Mouse (Mus musculus): ENCODE data around the gene Zfp146. TPM values are rescaled to one million over a fixed set of nuclear protein-coding genes. Genes with fewer than 3 reads are reported as not detected.
A peak's percentile ranks its signal among the peaks of the same experiment; 100 is the strongest.
"Not testable (repeated sequence)": the region's sequence is repeated elsewhere in the genome, so short reads cannot be mapped to it uniquely, and the experiment has no call there.

Zfp146 gene
- polyA plus RNA-seq (2012; ENCODE audit: insufficient read depth, insufficient read length, low replicate concordance, missing spikeins), result not detected in 2 replicates

DNA sequence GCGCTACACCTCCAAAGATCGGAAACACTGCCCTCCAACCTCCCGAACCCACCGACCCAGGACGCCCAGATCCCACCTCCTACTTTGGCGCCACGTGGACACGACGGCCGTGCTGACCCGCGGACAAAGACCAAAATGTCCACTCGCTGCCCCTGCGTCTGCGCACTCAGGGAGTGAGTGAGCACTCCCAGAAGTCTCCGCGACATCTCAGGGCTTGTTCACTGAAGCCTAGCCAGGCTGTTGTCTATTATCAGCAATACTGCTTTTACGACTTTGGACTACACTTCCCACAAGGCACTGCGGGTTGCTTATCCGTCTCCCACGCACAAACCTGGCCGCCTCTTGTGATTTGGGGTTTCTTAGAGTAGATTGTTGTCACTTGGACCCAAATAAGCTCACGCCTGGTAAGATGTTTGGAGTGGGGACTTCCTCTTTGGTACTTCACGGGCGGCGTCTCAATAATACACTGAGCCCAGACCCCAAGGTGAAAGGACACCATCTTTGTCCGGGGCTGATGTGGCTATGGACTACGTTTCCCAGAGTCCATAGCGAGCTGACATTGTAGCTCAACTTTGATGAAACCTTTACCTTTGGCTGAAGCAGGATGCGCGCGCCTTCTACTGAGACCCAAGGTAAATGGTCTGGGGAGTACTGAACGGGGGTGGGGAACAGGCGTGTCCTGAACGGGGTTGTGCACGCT lies at the start of gene Zfp146:
Gene Zfp146, minus strand, starts transcription at position 168 of the 700 bp plus-strand sequence.
- TF ChIP-seq POLR2A (IDR thresholded peaks at IDR 0.05; ENCODE audit: insufficient read depth, low read depth, low read length) (peak; percentile 83), CTCF (IDR thresholded peaks at IDR 0.05; ENCODE audit: insufficient read depth, low read depth, low read length) (no peak)
- under 1% methylated on average over 36 of the region's 36 CpGs for WGBS
- H3K4me1 ChIP-seq (ENCODE audit: control insufficient read depth, insufficient read depth, low read length), result no peaks in the 10 kb centered on the region
- H3K4me3 ChIP-seq (ENCODE audit: insufficient read depth, low read depth, low read length), result peak within 1 kb of the TSS; percentile 100
- peak within 1 kb of the TSS; percentile 99 for H3K27ac ChIP-seq (ENCODE audit: insufficient read depth, low read depth, low read length)

- Histone ChIP-seq H3K27ac (ENCODE audit: insufficient read depth, low read depth, low read length) (no peak overlapping the region), H3K4me1 (ENCODE audit: control insufficient read depth, insufficient read depth, low read length) (peaks cover 7% of the 10 kb centered on the region), H3K4me3 (ENCODE audit: insufficient read depth, low read depth, low read length) (no peak overlapping the region)
- TF ChIP-seq CTCF (IDR thresholded peaks at IDR 0.05; ENCODE audit: insufficient read depth, low read depth, low read length) (no peak), POLR2A (IDR thresholded peaks at IDR 0.05; ENCODE audit: insufficient read depth, low read depth, low read length) (no peak)
- 88% methylated on average over 2 of the region's 2 CpGs for WGBS
Measured at GRCm38 (mm10) chr7:30217277-30217676, 47.7 kb upstream of the Zfp146 start.

GRCm38 (mm10) chr7:30216723-30217151 lies 47.2 kb upstream of the Zfp146 start:
- H3K4me3 ChIP-seq (ENCODE audit: insufficient read depth, low read depth, low read length), result no peak overlapping the region
- WGBS, result 2% methylated on average over 15 of the region's 16 CpGs

GRCm38 (mm10) chr7:30215875-30216274 lies 46.3 kb upstream of the Zfp146 start:
- H3K27ac ChIP-seq (ENCODE audit: insufficient read depth, low read depth, low read length), result no peak overlapping the region
- H3K4me3 ChIP-seq (ENCODE audit: insufficient read depth, low read depth, low read length), result no peak overlapping the region
- peaks cover 7% of the 10 kb centered on the region for H3K4me1 ChIP-seq (ENCODE audit: control insufficient read depth, insufficient read depth, low read length)
- WGBS, result 67% methylated on average over 3 of the region's 3 CpGs
- no peak for TF ChIP-seq CTCF (IDR thresholded peaks at IDR 0.05; ENCODE audit: insufficient read depth, low read depth, low read length)
- no peak for TF ChIP-seq POLR2A (IDR thresholded peaks at IDR 0.05; ENCODE audit: insufficient read depth, low read depth, low read length)

More at GRCm38 (mm10) chr7:30216723-30217151, 47.2 kb upstream of the Zfp146 start:
- Histone ChIP-seq H3K4me1 (ENCODE audit: control insufficient read depth, insufficient read depth, low read length) (peaks cover 7% of the 10 kb centered on the region), H3K27ac (ENCODE audit: insufficient read depth, low read depth, low read length) (no peak overlapping the region)
- TF ChIP-seq POLR2A (IDR thresholded peaks at IDR 0.05; ENCODE audit: insufficient read depth, low read depth, low read length), result no peak
- TF ChIP-seq CTCF (IDR thresholded peaks at IDR 0.05; ENCODE audit: insufficient read depth, low read depth, low read length), result peak; percentile 76; the same call in 1 of the 2 replicates

DNA sequence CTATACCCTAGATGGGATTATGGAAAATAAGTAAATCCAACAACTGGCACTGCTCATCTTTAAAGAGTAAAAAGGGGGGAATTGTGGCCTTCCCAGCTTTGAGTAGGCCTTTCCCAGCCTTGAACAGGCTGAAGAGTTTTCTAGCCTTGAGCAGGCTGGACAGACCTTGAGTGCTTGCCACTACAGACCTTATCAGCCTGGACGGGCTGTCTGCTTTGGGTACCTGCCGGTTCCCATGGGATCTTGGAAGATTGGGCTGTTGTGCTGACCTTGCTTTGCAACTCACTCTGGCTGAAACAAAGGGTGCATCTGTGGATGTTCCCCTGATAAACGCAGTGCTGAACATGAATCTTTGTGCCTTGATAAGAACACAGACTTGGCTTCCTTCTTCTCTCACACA lies 44.3 kb upstream of the Zfp146 start:
- no peak overlapping the region for H3K27ac ChIP-seq (ENCODE audit: insufficient read depth, low read depth, low read length)
- TF ChIP-seq CTCF (IDR thresholded peaks at IDR 0.05; ENCODE audit: insufficient read depth, low read depth, low read length) (no peak), POLR2A (IDR thresholded peaks at IDR 0.05; ENCODE audit: insufficient read depth, low read depth, low read length) (no peak)
- H3K4me1 ChIP-seq (ENCODE audit: control insufficient read depth, insufficient read depth, low read length), result no peaks in the 10 kb centered on the region
- no peak overlapping the region for H3K4me3 ChIP-seq (ENCODE audit: insufficient read depth, low read depth, low read length)
- 95% methylated on average over 3 of the region's 3 CpGs for WGBS

DNA sequence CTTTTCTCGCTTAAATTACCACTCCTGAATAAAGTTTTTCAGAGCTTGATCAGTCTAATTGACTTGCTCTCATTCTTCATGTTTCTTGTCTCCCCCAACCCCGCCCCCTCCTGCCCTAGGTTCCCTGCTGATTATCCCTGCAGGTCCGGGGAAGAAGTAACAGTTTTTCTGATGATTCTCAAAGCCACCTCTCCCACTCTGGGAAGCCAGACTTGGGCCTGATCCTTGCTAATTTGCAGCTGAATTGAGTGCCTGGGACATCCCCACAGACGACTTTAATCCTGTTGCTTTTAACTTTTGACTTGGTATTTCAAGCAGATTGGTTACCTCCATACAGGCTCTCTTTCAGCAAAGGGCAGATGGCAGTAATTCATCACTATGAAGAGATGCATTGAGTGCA lies 41.5 kb upstream of the Zfp146 start:
- H3K4me3 ChIP-seq (ENCODE audit: insufficient read depth, low read depth, low read length), result no peak overlapping the region
- no peak for TF ChIP-seq POLR2A (IDR thresholded peaks at IDR 0.05; ENCODE audit: insufficient read depth, low read depth, low read length)
- no peak overlapping the region for H3K27ac ChIP-seq (ENCODE audit: insufficient read depth, low read depth, low read length)
- no peaks in the 10 kb centered on the region for H3K4me1 ChIP-seq (ENCODE audit: control insufficient read depth, insufficient read depth, low read length)
- WGBS, result 46% methylated on average over 4 of the region's 4 CpGs

GRCm38 (mm10) chr7:30206364-30206763 lies 36.8 kb upstream of the Zfp146 start:
- H3K4me3 ChIP-seq (ENCODE audit: insufficient read depth, low read depth, low read length); H3K27ac ChIP-seq (ENCODE audit: insufficient read depth, low read depth, low read length); H3K4me1 ChIP-seq (ENCODE audit: control insufficient read depth, insufficient read depth, low read length): not testable (repeated sequence)
- WGBS, result 50% methylated on average over 5 of the region's 5 CpGs

- 3% methylated on average over 2 of the region's 2 CpGs for WGBS
- no peak for TF ChIP-seq POLR2A (IDR thresholded peaks at IDR 0.05; ENCODE audit: insufficient read depth, low read depth, low read length)
- TF ChIP-seq CTCF (IDR thresholded peaks at IDR 0.05; ENCODE audit: insufficient read depth, low read depth, low read length), result no peak
- H3K4me1 ChIP-seq (ENCODE audit: control insufficient read depth, insufficient read depth, low read length), result no peaks in the 10 kb centered on the region
Measured at GRCm38 (mm10) chr7:30205383-30205782, 35.8 kb upstream of the Zfp146 start.

DNA sequence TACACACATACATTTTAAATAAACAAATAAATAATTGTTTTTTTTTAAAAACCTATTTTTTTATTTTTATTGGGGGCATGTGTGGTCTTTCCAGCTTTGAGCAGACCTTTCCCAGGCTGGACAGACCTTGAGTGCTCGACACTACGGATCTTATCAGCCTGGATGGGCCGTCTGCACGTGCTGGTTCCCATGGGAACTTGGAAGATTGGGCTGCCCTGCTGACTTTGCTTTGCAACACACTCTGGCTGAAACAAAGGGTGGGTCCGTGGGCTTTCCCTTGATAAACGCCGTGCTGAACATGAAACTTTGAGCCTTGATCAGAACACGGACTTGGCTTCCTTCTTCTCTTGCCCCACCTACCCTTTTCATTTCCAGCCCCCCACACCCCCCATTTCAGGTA lies 34.8 kb upstream of the Zfp146 start:
- TF ChIP-seq POLR2A (IDR thresholded peaks at IDR 0.05; ENCODE audit: insufficient read depth, low read depth, low read length) (no peak), CTCF (IDR thresholded peaks at IDR 0.05; ENCODE audit: insufficient read depth, low read depth, low read length) (no peak)
- WGBS, result 29% methylated on average over 8 of the region's 8 CpGs
- H3K4me1 ChIP-seq (ENCODE audit: control insufficient read depth, insufficient read depth, low read length), result no peaks in the 10 kb centered on the region
- H3K4me3 ChIP-seq (ENCODE audit: insufficient read depth, low read depth, low read length), result no peak overlapping the region
- no peak overlapping the region for H3K27ac ChIP-seq (ENCODE audit: insufficient read depth, low read depth, low read length)

More at GRCm38 (mm10) chr7:30205383-30205782, 35.8 kb upstream of the Zfp146 start:
- Histone ChIP-seq H3K4me3 (ENCODE audit: insufficient read depth, low read depth, low read length) (no peak overlapping the region), H3K27ac (ENCODE audit: insufficient read depth, low read depth, low read length) (no peak overlapping the region)

Measured in olfactory bulb, adult 2 months (tissue).